Mouse (Mus musculus) frontal cortex, adult (tissue): ENCODE results near the gene Sgcg.

Experiments
- ATAC-seq: cut with Nextera tagmentation; 2 replicates; pipeline ENCODE4 v1.9.2; 2017; ENCODE audit warnings: mild to moderate bottlenecking, moderate library complexity, mixed read lengths; ENCODE audit not compliant: low TSS enrichment

Sgcg gene

DNA sequence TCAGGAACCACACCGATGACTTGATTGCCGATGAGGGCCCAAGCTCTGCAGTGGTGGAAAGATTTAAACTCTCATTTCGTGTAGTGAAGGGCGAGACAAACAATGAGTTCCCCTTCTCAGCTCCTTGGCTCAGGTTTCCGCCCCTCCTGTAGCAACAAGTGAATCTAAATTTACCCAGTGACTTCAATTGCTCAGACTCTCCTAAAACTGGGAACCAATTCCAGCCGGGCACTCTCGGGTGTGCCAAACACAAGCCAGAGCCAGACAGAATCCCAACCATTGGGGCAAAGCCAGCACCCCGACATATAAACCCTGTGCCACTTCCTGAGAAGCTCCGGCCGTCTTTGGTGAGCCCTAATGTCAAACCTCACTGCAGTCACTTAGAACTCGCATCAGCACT is at the start of gene Sgcg:
TSS of gene Sgcg (minus strand) at position 139 of the 400 bp plus-strand sequence.
- ATAC-seq = no peak

DNA sequence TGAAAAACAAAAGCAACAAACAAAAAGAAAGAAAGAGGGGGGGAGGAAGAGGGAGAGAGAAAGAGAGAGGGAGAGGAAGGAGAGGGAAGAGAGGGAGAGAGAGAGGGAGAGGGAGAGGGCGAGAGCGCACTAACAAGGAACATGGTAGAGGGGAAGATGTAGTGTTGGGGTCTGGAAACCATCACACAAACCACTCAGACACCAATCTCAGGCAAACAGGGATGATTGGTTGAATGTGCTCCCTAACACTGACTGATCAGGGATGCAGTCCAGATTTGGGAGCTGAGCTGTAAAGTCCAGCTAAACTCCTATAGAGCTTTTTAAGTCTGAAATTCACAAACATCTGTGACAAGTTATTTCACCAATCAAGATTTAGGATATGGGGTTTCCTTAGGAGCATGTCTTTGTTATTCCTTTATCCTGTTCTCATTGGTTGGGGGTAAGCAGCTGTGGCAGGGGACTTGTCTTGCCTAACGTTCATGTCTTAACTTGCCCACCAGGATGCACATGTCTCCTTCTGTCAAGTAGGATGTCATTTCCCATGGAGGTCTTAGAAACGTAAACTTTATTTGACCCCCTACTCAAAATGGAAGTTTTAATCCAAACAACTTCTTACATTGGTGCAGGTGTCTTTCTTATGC is 45.8 kb upstream of the Sgcg start:
- ATAC-seq = no peak

DNA sequence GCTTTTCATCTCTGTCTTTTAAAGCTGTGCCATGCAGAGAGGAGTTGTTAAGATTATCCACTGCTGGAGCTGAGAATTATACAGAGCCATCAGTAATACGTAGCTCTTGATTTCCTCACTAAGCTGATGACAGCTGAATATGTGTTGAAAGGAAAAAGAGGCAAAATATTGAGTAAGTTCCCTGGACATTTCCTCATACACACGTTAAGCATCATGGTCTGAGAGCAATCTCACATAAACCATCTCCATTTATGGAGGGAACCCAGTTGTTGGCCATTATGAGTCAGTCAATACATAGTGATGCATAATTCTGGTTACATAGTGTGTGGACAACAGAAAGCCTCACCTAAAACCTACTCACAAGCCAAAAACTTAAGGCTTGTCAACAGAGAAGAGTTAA is 44.1 kb upstream of the Sgcg start:
- ATAC-seq = no peak

DNA sequence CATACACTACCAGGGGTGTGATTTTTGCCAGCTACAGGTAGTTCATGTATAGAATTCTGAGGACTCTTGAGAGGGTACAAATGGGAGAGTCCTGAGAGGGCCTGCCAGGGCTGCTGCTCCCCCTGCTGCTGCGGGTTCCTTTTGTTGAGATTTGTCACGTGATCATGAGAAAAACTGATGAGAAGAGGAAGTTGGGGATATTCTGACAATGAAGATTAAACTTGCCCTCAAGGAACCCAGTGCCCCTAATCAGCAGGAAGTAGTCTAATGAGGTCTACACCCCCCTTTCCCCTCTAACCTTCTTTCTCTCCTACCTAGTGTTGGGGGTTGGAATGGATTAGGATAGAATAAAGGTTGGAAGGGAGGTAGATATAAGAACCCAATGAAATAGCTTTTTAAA is 43.0 kb upstream of the Sgcg start:
- no peak for ATAC-seq

DNA sequence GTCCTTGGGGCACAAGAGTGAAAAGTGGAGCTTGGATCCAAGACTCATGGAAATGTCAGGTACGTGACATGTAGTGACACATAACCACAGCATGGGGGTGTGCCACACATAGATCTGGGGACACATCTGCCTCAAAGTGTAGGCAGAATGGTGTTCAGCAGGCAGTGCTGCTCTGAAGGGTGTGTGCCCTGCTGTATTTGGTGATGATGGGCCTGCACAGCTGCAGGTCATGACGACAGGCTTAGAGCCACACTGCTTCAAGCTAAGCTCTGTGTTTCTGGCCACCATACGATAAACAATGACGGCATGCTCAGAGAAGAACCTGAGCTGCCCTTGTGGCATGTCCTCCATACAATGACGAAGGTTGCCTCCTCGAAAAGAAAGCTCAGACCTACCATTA is 41.5 kb upstream of the Sgcg start:
- no peak for ATAC-seq

DNA sequence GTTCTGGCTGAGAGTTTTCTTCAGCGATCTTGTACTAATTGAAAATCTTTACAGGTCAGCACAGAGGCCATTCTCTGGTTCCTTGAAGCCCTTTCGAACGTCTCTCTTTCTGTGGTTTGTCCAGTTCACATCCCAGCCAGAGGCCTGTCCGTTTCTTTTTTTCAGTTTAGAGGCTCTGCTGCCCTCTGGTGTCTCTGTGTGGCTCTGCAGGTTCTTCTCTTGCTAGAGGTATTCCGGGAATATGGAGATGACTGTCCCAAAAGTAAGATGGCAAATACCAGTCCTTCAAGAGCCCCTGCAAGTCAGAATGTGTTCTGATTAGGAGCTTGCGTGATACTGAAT is 36.4 kb upstream of the Sgcg start:
- ATAC-seq = peak; percentile 76

DNA sequence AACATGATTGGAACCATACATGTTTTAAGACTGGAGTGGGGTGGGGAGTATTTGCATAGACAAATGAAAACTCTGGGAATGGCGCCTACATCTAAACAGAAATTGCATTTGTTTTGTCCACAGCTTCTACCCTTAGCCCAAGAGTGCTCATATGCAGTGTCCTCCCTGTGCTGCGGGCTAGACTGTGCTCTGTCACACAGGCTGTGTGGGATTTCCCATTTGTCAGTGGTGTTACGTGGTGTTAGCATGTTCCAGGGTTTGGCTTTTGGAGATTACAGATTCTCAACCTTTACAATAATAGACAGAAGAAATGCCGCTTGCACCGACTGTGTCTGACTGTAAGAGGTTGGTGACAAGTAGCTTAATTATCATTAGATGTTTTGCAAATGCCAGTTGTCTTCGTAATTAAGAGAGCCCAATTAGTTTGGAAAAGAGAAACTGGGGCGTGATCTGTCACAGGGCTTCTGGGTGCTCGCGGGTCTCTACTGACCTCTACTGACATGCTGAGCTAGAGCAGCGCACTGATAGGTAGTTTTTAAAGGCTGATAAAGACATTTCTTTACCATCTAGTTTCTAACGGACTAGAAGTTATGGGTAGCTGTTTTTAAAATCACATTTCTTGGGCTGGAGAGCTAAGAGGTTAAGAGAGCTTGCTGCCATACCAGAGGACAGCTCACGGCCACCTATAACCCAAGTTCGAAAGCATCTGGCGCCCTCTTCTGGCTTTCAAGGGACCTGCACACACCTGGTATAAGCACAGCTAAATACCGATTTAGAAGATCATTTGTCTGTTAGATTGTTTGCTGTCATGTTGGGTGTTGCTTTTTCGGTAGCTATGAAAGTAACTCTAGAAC is 35.8 kb upstream of the Sgcg start:
- peak; percentile 76 for ATAC-seq

DNA sequence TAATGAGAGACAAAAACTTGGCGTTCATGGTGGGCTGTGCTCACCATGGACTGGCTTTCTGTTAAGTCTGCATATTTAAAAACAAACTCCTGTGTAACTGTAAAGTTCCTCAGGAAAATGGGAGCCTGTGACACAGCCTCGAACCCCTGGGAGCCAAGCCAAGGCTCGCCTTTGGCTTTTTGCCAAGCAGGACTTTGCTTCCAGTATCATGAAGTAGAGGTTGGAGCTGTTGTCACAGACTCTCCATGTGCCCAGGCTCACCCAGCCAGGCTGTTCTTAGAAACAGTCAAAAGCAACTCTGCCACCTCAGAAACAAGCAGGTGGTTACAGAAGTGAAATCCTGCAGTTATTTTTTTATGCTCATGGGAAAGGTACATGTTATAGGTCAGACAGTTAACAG is 32.4 kb upstream of the Sgcg start:
- ATAC-seq = no peak

DNA sequence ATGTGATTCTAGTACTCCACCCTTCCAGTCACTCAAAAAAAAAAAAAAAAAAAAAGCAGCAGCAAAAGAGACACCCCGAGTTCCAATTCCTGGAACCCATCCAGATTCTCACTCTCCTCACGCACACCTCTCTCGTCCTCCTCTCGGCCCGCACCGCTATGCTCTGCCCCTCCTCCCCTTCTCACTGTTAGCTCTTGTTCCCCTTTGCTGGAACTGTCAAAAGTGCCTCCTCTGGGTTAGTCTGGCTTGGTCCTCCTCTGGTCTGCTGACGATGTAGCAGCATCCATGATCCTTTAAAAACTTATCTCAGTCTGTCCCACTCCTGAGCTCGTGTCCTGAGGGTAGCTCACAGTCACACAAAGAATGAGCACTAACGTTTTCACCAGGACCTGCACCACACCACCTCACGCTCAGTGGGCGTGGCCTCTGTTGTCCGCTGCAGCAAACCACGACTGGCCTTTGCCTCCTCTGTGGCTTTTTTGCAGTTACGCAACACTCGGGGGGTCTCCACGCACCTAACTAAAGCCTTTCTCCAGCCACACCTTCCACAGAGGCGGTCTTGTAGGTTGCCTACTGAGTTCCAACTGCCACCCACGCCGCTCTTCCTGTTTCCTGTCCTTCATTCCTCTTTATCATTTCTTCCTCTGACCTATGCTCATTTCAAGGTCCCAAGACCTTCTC is 30.5 kb upstream of the Sgcg start:
- ATAC-seq = no peak

DNA sequence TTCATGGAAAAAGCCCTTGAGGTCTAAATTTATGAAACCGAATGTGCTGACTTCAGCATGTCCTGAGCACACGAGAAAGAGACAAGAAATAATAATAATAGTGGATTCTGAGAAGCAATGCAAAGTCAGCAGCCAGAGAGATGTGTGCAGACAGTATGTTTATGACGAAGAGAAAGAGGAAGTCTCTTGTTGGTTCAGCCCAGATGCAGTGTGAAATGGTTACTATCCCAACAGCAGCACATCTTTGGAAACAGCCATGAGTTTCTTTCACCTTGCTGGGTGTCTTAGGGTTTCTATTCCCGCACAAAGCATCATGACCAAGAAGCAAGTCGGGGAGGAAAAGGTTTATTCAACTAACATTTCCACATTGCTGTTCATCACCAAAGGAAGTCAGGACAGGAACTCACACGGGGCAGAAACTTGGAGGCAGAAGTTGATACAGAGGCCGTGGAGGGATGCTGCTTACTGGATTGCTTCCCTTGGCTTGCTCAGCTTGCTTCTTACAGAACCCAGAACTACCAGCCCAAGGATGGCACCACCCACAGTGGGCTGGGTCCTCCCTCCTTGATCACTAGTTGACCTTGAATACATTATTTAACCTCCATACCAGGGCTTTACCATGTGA is 20.5 kb upstream of the Sgcg start:
- no peak for ATAC-seq

DNA sequence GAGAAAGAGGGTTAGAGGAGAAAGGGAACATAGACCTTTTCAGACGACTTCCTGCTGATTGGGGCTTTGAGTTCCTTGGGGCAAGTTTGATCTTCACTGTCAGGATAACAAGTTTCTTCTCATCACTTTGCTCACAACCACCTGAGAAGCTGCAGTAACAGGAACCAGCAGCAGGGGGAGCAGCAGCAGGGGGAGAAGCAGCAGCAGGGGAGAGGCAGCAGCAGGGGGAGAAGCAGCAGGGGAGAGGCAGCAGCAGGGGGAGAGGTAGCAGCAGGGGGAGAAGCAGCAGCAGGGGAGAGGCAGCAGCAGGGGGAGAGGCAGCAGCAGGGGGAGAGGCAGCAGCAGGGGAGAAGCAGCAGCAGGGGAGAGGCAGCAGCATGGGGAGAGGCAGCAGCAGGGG is 19.0 kb upstream of the Sgcg start:
- ATAC-seq = no peak

DNA sequence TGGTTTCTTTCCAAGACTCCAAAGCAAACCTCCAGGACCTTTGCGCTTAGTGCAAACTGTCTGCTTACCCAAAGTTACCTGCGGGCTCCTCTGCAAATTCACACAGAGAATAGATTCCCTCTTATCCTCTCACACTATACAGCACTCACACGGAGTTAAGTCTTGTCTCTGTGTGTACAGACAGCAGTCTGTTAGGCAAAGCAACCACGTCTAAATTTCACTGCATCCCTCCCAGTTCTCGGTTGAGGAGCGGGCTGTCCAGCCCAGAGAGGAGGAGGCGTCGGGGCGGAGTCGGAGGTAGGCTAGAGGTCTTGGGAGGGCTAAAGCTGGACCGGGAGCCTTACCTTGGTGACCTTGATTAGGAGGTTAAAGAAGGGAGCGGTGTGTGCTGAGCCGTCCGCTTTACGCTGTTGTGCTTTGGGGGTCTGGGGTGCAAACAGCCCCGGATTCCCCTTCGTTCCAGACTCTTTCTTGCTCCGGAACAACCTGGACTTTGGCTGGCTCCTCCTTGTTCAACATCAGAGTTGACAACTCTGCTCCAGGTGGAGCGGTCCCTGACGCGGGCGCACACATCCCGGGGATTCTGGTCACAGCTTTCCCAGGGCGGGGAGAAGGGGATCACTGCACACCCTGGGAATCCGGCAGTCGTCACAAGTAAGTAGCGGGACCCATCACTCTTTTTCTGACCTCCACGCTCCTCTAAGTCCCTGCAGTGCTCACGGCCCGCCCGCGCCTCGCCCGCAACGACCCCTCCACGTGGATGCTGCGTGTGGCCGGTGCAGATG is 16.3 kb upstream of the Sgcg start:
- ATAC-seq = no peak

DNA sequence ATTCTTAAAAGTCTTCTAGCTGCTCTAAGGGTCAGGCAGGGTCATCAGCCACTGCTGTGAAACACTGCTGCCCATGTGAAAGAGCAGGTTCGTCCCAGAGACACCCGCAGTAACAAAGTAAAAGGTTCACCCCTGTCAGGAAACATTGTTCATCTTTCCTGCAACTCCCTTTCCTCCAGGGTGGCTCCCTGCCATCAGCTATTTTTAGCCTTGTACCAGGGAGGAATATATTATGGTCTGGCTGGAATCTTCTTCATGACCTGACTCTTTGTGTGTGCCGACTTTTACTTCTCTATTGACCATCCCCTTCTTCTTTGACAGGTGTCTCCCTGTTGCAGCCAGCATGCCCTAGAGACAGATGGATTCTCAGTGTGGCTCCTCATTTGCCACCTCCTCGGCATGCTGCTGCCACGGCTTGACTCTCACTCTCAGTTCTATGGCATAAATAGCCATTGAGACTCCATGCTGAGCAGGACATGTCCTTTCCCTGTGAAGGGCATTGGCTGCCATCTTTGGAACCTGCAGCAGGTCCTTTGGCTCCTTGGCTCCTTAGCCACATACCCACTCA is 9.7 kb upstream of the Sgcg start:
- ATAC-seq = no peak

DNA sequence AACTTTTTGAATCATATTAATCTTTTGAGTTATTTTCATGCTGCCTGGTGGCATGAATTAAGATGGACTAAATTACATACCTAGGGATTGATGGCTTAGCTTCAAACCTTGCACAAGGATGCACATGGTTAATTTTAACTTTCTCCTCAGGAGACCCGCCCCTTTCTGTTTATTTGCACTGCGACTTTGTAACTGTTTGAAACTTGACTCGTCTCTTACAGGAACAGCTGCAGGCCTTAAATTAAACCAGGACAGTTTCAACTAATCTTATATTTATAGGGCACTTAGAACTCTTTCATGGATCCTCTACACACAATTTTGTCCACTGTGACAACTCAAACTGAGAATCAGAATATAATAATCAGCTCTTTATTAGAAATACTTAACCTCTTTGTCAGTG is 794 bp upstream of the Sgcg start:
- no peak for ATAC-seq

DNA sequence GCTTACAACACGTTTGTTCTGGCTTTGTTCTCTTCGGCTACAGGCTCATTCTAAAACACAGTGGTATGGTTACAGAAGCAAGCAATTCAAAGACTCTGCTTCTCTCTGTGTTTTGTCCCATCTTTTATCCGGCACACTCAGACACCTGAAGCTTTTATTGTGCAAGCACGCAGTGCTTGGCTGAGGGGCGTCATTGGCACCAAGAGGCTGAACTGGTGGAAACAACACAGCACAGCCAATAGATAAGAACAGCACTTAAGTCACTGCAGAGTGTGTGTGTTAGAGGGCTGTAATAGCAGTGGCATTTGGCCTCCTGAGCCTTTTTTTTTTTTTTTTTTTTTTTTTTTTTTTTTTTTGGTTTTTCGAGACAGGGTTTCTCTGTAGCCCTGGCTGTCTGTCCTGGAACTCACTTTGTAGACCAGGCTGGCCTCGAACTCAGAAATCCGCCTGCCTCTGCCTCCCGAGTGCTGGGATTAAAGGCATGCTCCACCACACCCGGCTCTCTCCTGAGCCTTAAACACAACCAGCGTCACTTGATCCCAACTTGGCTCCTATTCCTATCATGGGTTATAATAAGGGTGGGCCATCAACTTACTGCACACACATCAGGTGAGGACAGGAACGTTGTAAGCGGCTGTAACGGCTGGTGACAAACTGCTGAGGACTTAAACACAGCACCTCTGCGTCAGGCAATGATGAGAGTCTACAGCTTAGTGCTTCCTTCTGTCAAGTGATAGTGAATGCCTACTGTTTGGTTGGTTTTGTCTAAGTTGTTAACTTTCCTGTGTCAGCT is 5.5 kb downstream of the Sgcg start:
- no peak for ATAC-seq

DNA sequence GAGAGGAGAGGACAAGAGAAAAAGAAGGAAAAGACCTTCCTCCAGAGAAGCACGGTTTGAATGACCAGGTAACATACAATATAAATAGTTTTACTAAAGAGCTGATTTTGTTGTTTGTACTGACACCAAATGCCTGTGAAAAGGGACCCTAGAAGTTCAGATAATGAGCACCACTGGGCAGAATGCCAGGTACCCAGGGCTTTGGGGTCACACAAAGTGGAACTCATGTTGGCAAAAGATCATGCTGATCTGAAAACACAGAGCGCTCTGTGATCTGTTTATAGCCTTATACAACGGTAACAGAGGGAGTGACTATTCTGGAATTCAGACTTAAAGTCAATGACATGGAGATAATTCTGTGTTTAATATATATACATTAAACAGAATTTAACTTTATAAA is 11.8 kb downstream of the Sgcg start:
- no peak for ATAC-seq

DNA sequence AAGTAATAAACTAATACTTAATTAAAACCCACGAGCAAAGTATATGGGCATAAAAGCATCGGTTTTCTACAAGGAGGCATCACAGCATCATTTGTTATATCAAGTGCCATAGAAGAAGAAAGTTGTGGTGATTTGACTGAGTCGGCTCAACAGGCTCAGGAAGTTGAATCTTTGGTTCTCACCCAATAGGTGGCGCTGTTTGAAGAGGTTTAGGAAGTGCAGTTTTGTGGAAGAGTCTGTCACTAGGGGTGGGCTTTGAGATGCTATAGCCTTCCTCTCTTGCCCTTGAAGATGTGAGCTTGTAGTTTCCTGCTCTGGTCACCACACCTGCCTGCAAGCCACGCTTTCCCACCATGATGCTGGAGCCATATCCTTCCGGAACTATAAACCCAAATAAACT is 15.7 kb downstream of the Sgcg start:
- no peak for ATAC-seq

DNA sequence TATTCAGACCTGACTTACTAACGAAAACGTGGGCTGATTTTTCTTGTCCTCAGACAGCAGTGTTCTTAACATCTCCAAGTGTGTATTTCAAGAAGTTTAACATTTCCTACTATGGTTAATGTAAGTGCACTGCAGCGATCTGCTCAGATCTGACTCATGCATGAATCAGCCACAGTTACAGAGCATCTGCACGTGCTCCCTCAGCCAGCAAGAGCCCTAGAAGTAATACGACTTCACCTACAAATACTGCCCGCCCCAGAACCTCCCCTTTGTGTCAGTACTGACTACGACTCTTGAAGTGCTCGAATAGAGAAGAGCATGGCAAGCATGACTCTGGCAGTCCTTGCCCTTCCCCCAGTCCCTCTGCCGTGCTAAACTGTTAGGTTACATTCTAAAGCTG is 19.5 kb downstream of the Sgcg start:
- peak; percentile 98 for ATAC-seq

DNA sequence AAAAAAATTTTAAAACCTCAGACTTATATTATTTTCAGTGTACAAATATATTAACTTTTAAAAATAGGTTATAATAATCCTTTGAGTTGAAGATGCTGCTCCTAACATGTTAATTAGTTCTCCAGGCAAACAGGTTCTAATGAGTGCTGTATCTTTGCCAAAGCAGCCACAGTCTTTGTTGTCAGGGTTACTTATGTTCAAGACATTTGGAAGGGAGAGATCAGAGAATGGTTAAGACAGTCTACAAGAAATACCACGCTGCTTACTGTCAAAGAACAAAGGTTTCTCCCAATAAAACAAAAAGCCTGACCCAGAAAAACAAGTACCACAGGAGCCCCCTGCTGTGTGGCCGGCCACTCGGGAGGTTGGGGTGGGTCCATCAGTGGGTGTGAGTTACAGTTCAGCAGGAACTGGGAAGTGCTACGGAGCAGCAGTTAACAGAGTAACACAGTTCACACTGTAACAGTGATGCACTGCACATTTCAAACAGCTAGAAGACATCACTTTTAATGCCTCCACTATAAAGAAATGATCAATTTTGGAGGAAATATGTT is 21.1 kb downstream of the Sgcg start:
- ATAC-seq = no peak

DNA sequence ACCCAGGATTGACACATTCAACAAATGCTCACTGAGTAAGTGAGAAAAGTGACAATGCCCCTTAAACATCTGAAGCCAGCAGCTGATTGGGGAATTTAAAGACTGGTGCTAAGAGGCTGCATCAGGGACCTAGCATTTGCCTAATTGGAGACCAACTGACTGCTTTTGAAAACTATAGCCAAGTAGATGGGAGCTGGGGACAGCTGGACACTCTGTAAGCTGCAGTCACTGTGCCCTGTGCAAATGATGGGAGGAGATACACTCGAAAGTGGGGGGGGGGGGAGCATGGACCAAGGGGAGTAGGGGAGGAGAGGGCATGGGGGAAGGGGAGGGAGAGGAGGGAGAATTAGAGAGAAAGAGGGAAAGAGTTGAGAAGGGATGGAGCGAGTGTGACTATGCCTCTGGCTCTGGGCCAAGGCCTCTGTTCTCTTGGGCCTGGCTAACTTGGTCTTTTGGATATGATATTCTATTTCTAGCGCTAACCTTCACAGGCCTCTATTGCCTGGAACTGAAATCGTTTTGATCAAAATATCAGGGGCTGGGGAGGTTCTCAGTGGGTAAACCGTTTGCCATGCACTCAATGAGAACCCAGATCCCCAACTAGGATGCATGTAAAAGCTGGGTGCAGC is 22.3 kb downstream of the Sgcg start:
- no peak for ATAC-seq
